Mouse (Mus musculus): Measurements from ENCODE around the gene Phf21a.

Phf21a gene

DNA sequence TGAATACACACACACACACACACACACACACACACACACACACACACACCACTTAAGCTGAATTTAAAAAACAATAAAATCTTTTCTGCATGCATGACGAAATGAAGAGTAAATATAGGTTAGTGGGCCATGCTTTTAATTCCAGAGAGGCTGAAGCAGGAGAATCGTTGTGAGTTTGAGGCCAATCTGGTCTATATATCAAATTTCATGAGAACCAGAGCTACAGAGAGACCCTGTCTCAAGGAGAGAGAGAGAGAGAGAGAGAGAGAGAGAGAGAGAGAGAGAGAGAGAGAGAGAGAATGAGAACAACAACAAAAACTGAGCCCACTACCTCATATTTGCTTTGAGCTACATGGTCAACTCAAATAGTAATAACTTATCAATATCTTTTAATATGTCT is at the start of gene Phf21a:
Gene Phf21a (plus strand): TSS at position 301 of the 400 bp plus-strand sequence.
- no peak for DNase-seq (ENCODE audit: low spot score in 2 of 2)

DNA sequence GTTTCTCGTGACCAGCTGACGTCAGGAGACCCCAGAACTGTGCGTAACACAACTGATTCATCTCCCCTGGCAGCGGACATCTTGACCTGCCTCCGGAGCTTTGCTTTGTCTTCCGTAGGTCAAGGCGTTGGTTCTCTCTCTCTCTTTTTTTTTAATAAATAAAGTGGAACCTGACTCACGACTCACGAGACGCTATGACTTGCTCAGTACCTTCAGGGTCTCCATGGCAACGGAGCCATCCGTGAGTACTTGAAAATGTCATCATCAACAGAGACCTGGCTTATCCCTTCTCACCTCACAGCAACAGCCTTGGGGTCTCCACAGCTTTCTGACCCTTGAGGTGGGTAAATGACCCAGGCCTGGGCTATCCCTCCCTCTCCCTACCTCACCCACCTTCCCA is 49.6 kb upstream of the Phf21a start:
- DNase-seq (ENCODE audit: low spot score in 2 of 2): no peak

GRCm38 (mm10) chr2:92047601-92048000 is 45.3 kb upstream of the Phf21a start:
- DNase-seq (ENCODE audit: low spot score in 2 of 2): no peak

- no peak for DNase-seq (ENCODE audit: low spot score in 2 of 2)
Observed at GRCm38 (mm10) chr2:92048034-92048690, 44.8 kb upstream of the Phf21a start.

GRCm38 (mm10) chr2:92052188-92052587 is 40.7 kb upstream of the Phf21a start:
- peak; percentile 20 to 33 for DNase-seq (ENCODE audit: low spot score in 2 of 2)

DNA sequence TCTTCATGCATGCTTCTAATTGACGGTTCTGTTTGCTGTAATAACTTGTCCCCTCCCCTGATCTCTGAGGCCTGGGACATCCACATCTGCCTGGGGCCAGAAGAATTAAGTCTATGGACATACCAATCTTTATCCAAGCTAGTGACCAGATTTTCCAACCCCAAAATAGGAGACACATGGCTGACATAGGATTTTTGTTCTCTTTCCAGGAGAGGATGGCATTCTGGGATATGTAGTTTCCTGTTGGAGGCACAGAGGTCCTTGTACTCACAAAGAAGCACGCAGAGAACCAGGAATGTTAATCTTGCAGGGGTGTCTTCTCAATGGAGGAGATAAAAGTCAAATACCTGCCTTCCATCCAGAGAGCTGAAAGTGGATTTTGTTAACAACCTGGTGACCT is 40.2 kb upstream of the Phf21a start:
- no peak for DNase-seq (ENCODE audit: low spot score in 2 of 2)

- peak; percentile 74 to 79 for DNase-seq (ENCODE audit: low spot score in 2 of 2)
Observed at GRCm38 (mm10) chr2:92055101-92055813, 37.7 kb upstream of the Phf21a start.

GRCm38 (mm10) chr2:92055831-92056236 is 37.1 kb upstream of the Phf21a start:
- peak; percentile 40 to 48 for DNase-seq (ENCODE audit: low spot score in 2 of 2)

DNA sequence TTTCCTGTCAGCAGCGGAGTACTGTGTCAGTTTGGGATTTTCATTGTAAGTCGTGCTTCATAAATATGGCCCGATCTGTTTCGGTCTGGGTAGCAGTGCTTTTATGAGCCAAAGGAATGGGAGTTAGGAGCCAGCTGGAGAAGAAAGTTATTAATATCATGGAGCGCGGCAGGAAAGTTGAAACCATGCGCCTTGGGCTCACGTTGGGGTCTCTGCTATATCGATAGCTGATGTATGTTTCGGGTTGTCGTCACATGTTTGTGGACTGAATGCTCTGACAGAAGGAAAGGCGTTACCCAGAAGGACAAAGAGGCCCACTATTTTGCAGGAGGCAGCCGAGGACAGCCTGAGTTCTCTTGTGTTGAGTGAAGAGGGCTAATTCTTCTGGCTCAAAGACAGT is 36.2 kb upstream of the Phf21a start:
- DNase-seq (ENCODE audit: low spot score in 2 of 2): no peak

GRCm38 (mm10) chr2:92058469-92058868 is 34.4 kb upstream of the Phf21a start:
- DNase-seq (ENCODE audit: low spot score in 2 of 2): peak; percentile 95

DNA sequence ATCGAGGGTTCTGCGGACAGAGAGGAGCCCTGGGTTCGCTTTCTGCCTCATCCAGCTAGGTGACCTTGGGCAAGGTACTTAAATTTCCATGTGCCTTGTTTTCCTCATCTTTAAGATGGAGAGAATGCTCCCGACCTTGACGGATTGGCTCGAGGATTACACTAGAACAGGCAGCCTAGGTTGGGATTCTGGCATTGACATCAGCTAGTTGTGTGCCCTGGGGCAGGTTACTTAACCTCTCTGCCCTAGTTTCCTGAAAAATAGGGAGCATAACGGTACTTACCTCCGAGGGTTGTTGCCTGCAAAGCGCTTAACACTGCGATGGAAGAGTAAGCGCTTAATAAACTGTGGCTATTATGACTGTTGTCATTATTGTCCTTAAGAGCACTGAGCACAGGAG is 34.0 kb upstream of the Phf21a start:
- DNase-seq (ENCODE audit: low spot score in 2 of 2): no peak

DNA sequence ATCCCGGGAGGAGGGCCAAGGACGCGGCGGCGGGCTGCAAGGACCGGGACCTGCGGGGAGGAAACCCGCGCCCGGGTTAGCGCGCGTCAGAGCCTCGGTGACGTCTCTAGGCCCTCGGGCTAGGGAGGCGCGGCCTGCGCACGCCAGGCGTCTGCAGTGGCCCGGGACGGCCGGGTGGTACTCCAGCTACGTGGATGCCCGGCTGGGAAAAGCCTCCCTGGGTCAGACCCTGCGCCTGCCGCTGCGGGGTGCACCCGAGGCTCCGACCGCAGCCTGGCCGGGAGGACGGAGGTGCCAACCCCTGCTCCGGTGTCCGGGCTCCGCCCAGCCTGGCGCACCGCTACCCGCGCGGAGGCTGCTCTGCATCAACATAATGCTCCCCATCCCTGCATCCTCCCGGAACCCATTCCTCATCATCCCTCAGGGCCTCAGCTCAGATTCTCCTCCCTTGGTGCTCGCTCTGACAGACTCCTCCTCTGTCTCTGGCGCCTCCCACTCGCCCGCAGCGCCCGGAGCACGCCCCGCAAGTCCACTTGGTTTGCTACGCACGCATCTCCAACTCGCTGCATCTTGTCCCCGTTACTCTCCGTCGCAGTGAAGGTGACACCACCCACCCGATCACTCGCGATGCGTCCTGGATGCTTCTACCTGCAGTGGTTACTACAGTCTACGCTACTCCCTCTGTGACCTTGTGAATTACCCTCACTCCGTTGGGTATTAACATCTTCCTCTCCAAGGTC is 33.3 kb upstream of the Phf21a start:
- DNase-seq (ENCODE audit: low spot score in 2 of 2): peak; percentile 55 to 65

- DNase-seq (ENCODE audit: low spot score in 2 of 2): no peak
Observed at GRCm38 (mm10) chr2:92060291-92060690, 32.6 kb upstream of the Phf21a start.

DNA sequence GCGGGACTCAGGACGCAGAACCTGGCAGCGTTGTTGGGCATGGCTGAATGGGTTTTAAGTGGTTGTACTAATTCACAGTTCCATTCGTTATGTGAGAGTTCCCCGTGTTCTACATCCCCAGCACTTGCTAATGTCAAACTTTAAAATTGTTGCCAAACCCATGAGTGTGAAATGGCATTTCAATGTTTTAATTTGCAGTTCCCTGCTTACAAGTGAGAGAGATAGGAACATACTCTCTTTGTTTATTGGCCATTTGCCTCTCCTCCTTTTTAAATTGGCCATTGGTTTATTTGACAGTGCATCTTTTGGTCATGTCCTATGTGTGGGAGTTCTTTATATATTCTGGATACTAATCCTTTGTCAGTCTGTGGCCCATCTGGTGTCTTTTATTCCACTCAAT is 31.6 kb upstream of the Phf21a start:
- DNase-seq (ENCODE audit: low spot score in 2 of 2): no peak

DNA sequence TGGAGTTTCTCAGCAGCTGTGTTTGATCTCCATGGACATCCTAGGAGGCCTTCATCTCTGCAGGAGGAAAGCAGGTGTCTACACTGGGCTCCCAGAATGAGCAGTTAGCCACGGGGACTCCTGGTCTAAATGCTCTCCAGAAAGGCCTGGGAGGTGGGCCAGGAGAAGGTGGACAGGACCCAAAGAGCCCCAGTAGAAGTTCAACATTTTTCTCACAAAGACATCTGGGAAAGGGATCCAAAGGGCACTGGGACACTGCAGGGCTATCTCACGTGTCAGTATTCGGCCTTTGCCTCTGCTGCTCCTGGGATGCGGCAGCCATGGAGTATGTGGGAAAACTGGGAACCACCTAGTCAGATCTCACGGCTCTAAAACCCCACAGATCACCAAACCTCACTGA is 29.8 kb upstream of the Phf21a start:
- DNase-seq (ENCODE audit: low spot score in 2 of 2): no peak

DNA sequence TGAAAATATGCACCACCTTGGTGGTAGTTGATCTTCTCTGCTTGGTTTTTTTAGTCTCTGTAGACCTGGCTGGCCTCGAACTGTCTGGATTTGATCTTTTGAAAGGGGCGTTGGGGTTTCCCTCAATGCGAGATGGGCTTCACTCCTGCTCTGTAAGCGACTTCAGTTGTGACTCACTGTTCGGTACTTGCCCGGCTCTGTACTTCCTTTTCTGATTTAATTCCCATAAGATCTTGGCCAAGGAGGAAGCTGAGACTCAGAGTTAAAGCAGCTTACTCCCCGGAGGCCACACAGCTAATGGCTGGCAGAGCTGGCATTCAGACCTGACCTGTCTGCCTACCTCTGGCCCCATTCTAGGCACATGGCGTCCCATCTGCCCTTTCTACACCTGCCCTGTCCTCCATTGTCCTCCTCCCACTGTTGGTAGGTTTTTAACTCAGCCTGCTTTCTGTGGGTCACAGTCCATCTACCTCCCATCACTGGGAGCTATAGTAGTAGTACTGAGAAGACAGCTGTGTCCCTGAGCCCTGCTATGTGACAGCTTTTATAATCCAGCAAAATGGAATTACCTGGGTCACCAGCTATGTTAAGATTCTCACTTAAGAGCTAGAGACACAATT is 27.5 kb upstream of the Phf21a start:
- DNase-seq (ENCODE audit: low spot score in 2 of 2): no peak

DNA sequence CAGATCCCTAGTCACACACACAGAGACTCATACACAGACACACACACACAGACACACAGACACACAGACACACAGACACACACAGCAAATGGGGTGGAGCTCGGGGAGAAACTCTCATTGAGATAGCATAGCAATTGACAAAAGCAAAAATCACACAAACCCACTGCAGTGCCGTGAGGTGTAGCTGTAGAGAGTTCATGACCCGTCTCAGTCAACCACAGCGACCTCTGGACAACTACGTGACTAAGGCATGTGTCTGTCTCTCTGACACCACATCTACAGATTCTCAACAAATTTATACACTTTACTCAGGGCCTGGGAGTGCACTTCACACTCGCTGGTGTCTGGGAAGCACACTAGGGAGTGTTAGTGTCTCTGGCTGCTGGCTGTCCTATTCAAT is 27.0 kb upstream of the Phf21a start:
- no peak for DNase-seq (ENCODE audit: low spot score in 2 of 2)

DNA sequence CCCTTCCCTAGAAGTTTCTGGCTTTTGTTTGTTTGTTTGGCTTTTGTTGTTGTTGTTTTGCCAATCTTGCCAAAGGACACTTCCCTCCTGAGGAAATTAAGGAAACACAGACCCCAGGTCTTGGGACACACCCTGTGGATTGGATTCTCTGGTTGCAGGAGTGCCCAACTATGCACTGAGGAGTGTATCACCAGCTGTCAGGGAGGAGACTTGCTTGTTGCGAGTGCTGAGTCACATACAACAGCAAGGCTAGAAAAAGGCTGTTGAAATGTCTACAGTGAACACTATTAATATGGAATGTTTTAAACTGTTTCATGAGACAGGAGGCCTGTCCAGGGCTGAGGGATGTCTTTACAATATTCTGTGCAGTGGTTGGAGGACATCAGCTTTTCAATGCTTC is 26.0 kb upstream of the Phf21a start:
- no peak for DNase-seq (ENCODE audit: low spot score in 2 of 2)

DNA sequence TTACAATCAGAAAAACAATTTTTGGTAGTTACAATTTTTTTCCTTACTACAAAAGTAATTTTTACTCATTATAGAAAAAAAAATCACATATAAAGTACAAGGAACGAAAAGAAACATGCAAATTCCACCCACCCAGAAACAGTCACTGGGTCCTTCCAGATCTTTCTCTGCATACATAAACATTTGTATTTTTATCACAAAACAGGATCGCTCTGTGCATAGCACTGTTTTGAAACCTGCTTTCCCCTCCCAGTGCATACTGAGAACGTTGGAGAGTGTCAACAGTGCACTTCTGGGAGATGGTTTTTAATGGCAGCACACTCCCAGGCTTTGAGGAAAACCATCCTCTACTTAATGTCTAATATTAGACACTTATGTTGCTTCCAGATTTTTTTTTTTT is 25.3 kb upstream of the Phf21a start:
- DNase-seq (ENCODE audit: low spot score in 2 of 2): no peak

- DNase-seq (ENCODE audit: low spot score in 2 of 2): no peak
Observed at GRCm38 (mm10) chr2:92069630-92070029, 23.3 kb upstream of the Phf21a start.

- DNase-seq (ENCODE audit: low spot score in 2 of 2): no peak
Observed at GRCm38 (mm10) chr2:92071143-92071542, 21.8 kb upstream of the Phf21a start.

GRCm38 (mm10) chr2:92076086-92076692 is 16.7 kb upstream of the Phf21a start:
- DNase-seq (ENCODE audit: low spot score in 2 of 2): no peak

All from frontal cortex, postnatal 25 days (tissue).